Mouse (Mus musculus) ES-CJ7 (cell line): Measurements from ENCODE around the gene Dnm3.

Experiments
- DNase-seq: peaks from one replicate; pipeline ENCODE4 v3.0.0; 2011; ENCODE audit warnings: low read depth, low spot score

Dnm3 gene

GRCm38 (mm10) chr1:162124396-162124795 lies 353.4 kb downstream of the Dnm3 start:
- DNase-seq, result no peak

- DNase-seq, result no peak
Observed at GRCm38 (mm10) chr1:162121441-162122200, 356.2 kb downstream of the Dnm3 start.

- no peak for DNase-seq
Observed at GRCm38 (mm10) chr1:162109437-162109813, 368.4 kb downstream of the Dnm3 start.

- no peak for DNase-seq
Observed at GRCm38 (mm10) chr1:162108726-162109436, 369.0 kb downstream of the Dnm3 start.

- DNase-seq, result no peak
Observed at GRCm38 (mm10) chr1:162108181-162108671, 369.6 kb downstream of the Dnm3 start.

GRCm38 (mm10) chr1:162107011-162107606 lies 370.7 kb downstream of the Dnm3 start:
- no peak for DNase-seq

- no peak for DNase-seq
Observed at GRCm38 (mm10) chr1:162100961-162101830, 376.6 kb downstream of the Dnm3 start.

- DNase-seq, result no peak
Observed at GRCm38 (mm10) chr1:162100033-162100820, 377.6 kb downstream of the Dnm3 start.

GRCm38 (mm10) chr1:162099203-162099602 lies 378.6 kb downstream of the Dnm3 start:
- DNase-seq, result no peak

- no peak for DNase-seq
Observed at GRCm38 (mm10) chr1:162094523-162095272, 383.1 kb downstream of the Dnm3 start.

- DNase-seq, result no peak
Observed at GRCm38 (mm10) chr1:162093806-162094522, 383.9 kb downstream of the Dnm3 start.

- no peak for DNase-seq
Observed at GRCm38 (mm10) chr1:162092899-162093659, 384.8 kb downstream of the Dnm3 start.

GRCm38 (mm10) chr1:162092401-162092800 lies 385.4 kb downstream of the Dnm3 start:
- DNase-seq, result peak; percentile 73

GRCm38 (mm10) chr1:162083886-162084478 lies 393.9 kb downstream of the Dnm3 start:
- no peak for DNase-seq

GRCm38 (mm10) chr1:162083354-162083753 lies 394.5 kb downstream of the Dnm3 start:
- DNase-seq, result no peak

GRCm38 (mm10) chr1:162082711-162083110 lies 395.1 kb downstream of the Dnm3 start:
- no peak for DNase-seq

GRCm38 (mm10) chr1:162081693-162082372 lies 396.0 kb downstream of the Dnm3 start:
- no peak for DNase-seq

- DNase-seq, result no peak
Observed at GRCm38 (mm10) chr1:162079989-162080388, 397.8 kb downstream of the Dnm3 start.
